Mouse (Mus musculus) 3134 (cell line): ENCODE results near the gene Babam2.

Source experiments
- DNase-seq: peaks from one replicate; pipeline ENCODE4 v3.0.0-alpha.2; 2011; ENCODE audit warnings: low spot score; ENCODE audit not compliant: insufficient read length; ENCODE audit errors: extremely low read depth

Gene Babam2

DNA sequence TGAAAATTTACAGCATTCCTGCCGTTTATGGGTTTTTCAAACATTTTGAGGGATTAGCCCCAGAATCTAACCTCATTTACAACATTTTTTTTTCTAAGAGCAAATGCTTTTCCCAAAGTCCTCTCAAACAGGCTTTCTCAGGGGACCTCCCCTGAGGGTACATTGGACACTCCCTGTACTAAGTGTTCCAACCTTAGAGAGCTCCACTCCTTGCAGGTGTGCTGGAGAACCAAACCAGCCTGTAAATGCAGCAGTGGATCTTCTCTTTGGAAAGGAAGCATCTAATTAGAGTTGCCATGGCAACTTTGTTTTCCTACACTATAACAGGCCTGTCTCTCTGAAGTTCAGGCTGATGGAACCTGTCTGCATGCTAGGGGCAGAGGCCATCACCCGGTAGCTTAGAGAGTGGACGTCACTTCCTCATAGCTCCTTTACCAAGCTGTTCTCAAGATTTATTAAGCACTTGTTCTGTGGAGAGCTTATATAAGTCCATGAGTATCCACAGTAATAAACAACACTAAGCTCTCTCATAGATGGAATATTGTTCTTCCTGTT is 277.2 kb downstream of the Babam2 start:
- no peak for DNase-seq

DNA sequence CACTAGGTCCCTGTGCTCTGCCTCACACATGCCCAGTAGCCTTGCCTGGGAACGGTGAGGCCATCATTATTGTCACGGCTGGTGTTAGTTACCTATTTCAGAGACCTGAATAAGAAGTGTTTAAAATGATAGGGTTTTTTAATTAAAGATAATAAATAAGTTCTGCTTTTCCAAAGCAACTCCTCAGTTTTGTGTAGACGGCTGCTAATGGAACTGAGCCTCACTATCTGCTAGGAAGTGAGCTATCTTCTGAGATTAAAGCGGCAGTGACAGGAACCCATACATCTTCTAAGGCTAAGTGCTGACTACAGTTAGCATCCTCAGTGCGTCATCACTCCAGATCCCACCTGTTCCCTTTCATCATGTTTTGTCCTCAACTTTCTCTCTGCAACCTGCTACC is 284.6 kb downstream of the Babam2 start:
- no peak for DNase-seq

DNA sequence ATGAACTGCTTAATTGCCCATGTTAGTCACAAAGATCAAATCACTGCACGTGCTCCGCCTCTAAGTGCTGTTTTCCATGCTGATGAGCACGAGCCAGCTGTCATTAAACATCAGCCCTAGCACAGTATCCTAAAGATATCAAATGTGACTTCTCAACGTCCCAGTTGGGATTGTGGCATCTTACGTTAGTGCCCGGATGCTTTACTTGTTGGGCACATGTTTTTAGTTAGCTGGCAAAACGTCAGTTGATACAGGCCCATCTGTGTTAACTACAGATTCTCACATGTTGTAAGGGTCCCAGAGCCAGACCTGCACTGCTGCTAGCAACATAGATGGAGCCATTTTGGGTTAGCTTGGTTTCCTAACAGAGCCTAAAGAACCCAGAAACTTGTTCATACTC is 285.7 kb downstream of the Babam2 start:
- no peak for DNase-seq

DNA sequence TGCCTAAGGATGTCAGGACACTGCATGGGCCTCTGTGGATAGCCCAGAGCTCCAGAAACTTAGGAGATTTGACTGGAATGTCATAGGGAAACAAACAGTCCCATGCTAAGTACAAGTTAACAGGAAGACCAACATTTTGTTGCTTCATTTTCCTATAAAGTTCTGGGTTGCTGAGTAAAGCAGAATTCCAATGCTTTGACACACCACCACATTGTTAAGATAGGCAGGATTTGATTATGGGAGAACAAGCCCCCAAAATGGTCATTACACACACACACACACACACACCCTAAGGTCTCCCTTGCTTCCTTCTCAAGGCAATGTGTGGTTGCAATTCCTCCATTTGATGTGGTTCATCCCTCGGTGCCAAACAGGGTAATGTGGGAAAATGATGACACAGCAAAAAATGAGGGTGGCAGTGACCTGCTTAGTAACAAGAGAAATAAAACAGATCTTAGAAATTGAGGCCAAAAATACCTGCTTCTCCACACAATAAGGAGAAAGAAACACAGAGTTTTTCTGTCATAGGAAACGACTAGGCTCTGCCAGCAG is 286.4 kb downstream of the Babam2 start:
- peak; percentile 71 for DNase-seq

DNA sequence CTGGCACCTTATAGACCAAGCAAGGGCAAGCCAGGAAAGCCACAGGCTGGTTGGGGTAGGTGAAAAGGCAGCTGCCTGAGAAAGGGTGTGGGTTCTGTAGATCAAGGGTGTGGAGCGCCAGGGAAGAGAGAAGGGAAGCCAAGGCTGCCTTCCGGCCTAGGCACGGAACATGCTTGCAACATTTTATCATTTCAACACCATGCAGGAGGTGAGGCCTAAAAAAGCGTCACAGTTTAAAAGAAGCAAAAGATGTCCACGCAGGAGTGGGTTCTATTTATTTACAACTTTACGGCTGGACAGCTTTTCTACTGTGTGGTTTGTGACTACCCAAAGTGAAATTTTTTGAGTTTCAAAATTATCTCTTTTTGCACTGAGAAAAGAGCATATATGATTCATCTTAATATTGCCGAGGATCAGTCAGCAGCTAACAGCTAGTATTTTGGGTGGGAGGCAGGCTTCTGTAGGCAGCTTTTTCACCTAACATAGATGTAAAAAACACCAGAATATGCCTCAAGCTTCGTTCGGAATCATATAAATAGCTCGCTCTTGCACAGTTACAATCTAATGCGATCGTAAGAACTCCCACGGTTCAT is 287.0 kb downstream of the Babam2 start:
- DNase-seq, result no peak

DNA sequence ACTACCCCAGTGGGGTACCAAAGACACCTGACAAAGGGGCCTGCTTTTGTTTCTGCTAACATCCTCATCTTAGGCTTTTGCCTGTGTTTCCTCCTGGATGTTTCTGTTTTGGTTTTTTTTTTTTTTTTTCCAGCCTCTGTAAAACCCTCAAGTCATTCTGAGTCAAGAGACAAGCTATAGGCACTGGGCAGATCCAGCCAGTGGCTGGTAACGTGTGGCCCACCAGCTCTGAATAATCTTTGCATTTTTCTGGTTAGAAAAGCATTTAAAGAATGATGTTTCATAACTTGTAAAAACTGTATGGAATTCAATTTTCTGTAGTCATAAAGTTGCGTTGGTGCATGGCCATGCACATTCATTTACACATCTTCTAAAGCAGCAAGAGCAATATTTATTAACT is 287.5 kb downstream of the Babam2 start:
- DNase-seq, result no peak

DNA sequence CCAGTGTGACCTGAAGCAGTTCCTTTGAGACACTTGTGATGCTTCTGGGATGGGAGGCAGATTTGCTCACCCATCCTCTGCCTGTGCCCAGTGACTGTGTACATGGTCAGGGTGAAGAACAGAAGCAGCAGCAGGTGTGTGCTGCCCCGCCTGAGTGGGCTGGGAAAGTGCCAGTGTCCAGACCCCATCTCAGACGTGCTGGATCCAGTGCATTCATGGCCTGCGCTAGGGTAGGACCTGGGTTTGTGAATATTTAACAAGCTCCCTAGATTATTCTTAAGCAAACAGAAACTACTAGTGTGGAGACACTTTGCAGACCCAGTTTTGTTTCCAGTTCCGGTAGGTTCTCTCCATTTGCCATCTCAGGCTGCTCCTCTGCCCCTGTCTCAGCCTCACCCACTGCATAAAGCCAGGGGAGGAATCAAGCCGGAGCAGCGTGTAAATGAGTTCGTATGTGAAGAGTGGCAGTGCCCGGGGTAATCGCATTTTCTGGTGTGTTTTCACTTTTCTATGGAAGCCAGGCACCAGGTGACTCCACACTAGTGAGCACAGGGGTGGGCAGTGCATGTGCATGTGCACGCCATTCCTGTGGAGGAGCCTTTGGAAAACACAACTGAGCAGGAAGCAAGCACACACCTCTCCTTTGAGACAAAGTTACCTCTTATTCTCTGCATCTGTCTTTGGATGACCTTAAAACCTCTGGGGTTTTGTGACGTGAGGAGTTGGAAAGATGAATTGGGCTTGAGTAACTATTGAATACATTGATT is 290.2 kb downstream of the Babam2 start:
- no peak for DNase-seq

DNA sequence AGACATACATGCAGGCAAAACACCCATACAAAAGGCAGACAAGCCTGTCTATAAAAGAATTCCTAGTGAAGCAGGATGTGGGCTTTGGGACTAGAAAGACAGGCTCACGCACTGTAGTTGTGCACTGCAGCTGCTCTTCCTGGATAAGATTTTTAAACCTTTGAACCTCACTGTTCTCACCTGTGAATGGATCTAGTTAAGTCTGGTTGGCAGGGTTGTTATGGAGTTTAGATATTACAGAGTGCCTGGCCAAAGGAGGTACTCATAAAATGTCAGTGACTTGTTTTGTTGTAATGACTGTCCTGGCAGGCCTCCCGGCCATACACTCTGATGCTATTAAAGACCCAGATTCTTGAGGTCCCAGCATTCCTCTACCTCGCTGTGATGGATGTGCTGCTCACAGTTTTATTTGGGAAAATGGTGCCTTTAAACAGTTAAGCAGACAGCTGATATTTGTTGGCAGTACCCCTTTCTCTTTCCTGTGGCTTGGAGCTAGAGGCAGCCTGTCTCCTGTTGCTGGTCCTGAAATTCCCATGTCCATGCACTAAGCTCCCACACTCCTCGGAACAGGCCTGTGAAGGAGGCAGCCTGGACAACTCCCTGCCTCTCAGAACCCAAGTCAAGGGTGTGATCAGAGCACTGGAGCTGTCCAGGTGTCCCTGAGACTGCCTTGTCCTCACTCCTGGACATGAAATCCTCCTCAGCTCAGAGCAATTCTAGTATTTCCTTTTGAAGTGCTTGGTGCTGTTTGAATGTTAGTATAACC is 299.9 kb downstream of the Babam2 start:
- DNase-seq, result no peak

DNA sequence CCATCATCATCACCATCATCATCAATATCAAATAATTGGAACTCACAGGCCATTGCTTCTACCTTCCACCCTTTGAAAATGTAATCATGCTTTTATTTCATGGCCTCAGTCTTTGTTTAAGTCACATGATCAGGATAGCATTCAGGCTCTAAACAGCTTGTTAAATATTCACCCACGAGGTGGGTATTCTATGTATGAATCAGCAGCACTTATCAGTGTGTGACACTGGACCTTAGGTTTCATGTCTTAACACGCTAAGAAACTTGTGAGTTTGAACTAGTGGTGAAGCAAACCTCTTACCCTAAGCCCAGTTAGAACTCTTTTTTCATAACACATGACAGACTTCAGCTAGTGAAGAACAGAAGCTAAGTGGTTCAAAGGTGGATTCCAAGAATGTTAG is 301.3 kb downstream of the Babam2 start:
- no peak for DNase-seq

DNA sequence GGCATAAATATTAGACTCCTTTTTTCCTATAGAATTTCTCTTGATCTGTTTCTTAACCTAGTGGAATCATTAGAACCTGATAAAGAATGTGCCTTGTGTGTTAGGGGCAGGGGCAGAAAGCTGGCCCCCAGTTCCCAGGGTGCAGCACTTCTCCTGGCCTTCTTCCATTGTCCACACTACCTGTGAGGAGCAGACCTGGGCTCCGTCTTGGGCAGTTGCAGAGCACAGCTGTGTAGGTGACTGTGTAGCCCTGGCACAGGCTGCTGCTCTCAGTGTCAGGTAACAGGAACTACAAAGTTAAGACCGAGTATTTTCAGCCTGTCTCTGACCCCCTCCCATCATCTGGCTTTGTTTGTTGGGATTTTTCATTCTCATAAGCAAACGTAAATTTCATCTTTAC is 302.6 kb downstream of the Babam2 start:
- no peak for DNase-seq

DNA sequence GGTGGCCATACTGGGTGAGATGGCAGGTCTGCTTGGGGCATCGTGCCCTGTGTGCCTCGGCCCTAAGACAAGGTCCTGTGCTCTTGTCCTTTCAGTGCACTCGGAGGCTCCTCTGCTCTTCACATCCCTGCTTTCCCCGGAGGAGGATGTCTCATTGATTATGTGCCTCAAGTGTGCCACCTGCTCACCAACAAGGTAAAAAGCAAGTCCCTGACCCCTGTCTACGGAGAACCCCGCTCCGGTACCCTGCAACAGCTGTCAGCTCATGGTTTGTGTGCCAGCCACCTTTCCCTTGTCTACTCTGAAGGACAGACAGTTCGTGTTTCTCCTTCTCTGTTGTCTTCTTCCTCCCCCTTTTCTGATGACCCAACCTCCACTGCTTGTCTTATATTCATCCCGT is 303.8 kb downstream of the Babam2 start:
- DNase-seq, result no peak

DNA sequence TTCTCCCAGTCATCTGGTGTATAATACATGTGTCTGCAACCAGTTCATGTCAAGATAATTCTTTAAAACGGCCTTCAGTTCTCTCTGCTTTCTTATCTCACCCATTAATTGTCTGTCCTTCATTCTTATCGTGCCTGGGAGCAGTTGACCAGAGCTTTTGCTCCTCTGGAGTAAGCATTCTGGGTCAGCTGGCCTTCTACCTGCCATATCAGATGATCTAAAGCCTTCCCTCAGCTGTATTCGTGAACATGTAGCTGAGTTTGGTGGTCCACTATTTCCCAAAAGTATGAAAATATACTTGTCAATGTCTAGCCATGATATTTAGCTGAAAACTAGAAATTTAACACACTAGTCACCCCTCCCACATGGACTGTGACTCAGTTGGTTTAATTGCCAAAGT is 304.3 kb downstream of the Babam2 start:
- no peak for DNase-seq

DNA sequence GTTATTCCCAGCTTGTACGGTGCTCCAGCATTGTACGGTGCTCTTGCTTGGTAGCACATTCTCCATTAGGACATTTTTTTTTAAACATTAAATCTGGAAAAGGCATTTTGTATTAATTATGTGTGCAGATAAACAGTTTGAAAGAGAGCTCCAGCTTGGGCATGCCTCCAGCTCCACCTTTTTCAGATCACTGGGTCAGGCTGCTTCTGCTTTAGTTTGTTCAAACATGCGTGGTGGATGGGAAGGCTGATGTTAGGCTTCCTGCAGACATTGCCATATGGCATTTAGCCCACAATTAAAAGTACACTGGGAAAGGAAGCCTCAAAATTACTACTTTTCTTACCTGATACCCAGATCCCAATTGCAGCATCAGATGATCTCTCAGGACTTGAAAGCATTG is 310.9 kb downstream of the Babam2 start:
- DNase-seq, result no peak

DNA sequence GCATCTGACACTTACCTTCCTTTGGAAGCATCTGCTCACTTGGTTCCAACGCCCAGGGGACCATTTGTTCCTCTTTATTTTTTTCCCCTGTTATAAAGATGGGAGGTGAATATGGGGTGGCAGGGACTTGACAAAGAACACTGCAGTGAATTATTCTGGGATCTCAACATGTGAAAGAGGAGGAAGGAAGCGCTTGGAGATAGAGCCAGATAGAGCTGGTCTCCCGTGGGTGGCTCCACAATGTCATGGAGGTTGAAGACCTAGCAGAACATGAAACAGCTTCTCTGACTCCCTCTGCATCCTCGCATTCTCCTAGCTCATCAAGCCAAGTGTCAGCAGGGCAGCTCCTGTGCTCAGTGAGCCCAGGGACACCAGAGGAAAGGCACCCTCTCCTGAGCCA is 312.6 kb downstream of the Babam2 start:
- DNase-seq, result no peak

DNA sequence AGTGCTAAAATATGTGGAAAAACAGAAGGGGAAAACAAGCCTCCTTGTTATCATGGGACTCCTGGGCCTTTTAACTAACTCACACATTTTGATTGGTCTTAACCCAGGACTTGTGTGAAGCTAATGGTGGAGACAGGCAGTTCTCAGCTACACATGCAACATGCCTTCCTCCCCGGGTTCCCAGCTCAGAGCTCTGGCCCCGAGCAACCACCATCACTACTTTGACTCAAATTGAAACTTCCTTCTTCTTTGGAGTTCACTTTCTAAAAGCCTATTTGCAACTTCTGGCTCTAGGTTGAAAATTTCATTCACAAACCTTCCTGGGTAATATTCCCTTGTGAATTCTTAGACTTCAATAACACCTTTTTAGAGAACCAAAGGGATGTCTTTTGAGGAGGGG is 315.6 kb downstream of the Babam2 start:
- no peak for DNase-seq

DNA sequence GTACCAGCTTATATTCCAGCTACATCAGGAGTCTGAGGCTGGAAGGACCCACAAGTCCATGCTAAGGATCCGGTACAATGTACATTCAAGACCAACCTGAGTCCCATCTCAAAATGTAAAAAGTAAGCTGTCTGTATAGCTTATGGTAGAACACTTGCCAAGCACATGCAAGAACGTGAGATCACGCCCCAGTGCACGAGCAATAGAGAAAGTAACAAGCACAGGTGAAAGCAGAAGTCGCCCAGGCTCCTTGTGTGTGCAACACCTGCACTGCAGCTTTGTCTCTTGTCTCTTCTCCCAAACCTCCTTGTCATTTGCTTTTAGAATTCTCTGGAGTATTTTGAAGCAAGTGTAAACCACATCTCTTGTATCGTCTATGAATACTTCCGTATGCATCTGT is 317.3 kb downstream of the Babam2 start:
- DNase-seq, result no peak

DNA sequence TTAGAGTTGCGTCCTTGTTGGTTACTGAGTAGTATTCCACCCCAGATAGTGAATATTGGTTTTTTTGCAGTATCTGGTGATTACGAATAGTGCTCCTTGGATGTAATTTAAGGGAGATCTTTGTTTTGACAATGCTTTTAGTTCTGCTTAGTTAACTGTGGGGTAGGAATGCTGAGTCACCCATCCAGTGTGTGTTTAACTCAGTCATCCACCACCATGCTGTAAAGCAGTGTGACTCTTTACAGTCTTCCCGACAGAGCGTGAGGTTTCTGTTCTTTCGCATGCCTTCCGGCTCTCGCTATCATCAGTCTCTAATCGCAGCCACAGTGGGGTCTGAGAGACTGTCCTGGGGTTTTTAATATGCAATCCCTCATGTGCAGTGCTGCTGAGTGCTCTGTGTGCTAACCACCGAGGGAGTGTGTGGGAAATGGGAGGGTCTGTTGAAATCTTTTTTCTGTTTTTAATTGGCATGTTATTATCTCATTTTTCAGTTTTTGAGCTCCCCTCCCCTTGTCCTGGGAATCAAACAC is 318.5 kb downstream of the Babam2 start:
- no peak for DNase-seq

DNA sequence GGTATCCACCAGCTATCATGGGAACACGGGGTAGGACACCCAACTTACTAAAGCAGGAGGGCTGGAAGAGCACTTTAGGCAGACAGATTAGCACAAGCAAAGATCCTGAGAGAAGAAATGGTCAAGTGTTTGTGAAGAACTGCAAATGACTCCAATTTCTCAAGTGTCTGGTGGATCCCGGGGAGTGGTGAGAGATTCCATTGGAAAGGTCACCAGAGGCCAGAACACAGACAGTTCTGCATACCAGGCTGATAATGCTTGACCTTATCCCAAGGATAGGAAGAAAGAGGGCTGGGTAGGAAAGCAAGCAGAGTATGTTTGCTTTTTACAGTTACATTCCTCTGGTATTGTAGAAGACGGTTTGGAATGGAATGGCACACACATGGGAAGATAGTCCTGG is 320.2 kb downstream of the Babam2 start:
- no peak for DNase-seq

DNA sequence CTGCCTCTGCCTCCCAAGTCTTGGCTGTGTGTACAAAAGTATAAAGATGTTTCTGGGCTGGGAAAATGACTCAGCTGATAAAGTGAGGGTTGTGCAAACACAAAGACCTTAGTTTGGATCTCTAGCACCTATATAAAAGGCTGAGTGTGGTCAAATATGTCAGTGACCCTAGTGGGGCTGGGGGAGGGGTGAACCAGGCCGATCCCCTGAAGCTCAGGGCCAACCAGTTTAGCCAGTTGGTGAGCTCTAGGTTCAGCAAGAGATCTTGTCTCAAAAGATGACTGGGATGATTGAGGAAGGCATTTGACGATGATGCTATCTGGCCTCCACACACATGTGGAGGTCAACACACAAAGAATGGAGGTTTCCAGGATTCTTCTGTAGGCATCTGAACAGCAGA is 320.8 kb downstream of the Babam2 start:
- no peak for DNase-seq

DNA sequence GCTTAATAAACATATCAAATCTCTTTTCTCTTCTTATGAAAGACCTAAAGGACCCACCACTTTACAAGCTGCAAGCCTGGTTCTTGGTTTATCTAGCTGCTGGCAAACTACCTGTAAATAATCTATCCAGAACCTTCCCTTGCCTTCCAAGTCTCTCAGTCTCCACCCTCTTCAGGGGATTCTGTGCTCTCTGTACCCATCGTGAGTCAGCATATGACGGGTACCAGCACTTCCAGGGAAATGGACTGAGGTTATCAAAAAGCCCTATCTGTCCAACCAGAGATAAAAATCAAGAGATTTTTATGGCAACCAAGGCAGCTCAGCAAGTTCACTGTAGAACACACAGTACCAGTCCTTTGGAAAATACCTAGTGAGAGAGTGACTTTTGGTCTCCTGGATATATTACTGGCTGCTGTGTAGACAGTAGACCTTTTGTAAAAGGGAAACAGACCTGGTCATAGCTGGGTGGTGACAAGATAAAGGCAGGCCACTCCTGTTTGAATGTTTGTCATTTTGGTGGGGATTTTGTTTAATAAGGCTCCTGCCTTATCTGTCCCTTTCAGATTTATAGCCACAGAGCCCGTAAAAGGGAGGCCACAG is 332.4 kb downstream of the Babam2 start:
- no peak for DNase-seq

DNA sequence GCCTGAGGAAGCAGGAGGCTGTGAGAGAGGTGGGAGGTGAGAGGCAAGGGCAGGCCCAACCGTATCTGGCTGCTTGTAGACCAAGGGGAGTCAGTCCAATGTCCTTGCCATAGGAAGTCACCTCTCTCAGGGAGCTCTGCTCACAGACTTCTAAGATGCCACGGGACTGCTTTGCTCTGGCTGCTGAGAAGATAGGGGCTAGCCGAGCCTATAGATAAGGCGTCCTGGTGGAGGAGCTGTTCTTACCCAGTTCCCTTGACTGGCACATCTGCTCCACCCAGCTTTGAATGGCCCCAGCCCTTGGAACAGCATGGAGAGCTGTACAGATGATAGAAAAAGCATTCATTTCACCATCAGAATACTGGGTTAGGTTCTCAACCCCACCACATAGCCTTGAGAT is 335.7 kb downstream of the Babam2 start:
- DNase-seq, result no peak
